Mouse (Mus musculus) frontal cortex, adult 2 months (tissue): Measurements from ENCODE around the gene Uqcrh. TPM values are rescaled to one million over a fixed set of nuclear protein-coding genes. Genes with fewer than 3 reads are reported as not detected.

Source experiments
- DNase-seq, 2 experiments: peaks; one replicate each; pipeline ENCODE4 v3.0.0; 2022; ENCODE audit warnings: low spot score in 1 of 2; ENCODE audit errors: extremely low spot score in 1 of 2
- polyA plus RNA-seq: library from polyadenylated mRNA; depleted of rRNA; stranded (reverse); fragments of >200 nt; gene quantifications from 2 replicates; pipeline ENCODE4 v1.2.3, GENCODE M21; 2012; rRNA removed

Uqcrh gene
- polyA plus RNA-seq, 1 experiment, result 645 TPM

DNA sequence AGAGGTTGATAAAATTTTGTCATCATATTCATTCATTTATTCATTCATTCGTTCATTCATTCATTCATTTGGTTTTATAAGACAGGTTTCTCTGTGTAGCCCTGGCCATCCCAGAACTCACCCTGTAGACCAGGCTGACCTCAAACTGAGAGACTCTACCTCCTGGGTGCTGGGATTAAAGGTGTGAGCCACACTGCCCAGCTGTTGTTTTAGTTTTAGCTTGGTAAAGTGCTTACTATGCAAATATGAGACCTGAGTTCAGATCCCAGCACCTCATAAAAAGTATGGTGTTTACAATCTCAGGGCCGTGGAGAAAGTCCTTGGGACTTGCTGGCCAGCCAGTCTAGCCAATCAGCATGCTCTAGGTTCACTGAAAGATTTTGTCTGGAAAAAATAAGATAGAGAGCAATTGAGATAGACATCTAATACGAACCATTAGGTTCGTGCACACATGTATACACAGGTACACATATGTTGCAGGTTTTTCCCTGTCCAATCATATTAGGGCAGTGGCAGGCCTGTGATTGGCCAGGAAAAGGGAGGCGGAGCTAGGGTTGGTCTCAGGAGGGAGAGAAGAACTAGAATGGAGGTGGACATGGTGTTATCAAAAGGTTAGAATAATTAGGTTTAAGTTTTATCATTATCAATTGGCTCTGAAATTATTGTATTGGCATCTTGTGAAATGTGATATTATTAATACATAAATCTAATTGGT lies 15.7 kb downstream of the Uqcrh start:
- no peak for DNase-seq

DNA sequence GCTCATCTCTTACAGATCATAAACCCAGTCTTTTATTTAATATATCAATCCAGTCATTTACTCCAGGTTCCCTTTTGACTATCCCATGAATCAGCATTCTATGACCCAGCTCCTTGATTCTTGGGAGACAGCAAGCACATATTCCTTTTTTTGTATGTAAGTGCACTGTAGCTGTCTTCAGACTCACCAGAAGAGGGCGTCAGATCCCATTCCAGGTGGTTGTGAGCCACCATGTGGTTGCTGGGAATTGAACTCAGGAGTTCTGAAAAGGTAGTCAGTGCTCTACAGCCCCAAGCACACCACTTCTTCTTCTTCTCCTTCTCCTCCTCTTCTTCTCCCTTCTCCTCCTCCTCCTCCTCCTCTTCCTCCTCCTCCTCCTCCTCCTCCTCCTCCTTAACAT lies 17.3 kb downstream of the Uqcrh start:
- DNase-seq, result no peak

DNA sequence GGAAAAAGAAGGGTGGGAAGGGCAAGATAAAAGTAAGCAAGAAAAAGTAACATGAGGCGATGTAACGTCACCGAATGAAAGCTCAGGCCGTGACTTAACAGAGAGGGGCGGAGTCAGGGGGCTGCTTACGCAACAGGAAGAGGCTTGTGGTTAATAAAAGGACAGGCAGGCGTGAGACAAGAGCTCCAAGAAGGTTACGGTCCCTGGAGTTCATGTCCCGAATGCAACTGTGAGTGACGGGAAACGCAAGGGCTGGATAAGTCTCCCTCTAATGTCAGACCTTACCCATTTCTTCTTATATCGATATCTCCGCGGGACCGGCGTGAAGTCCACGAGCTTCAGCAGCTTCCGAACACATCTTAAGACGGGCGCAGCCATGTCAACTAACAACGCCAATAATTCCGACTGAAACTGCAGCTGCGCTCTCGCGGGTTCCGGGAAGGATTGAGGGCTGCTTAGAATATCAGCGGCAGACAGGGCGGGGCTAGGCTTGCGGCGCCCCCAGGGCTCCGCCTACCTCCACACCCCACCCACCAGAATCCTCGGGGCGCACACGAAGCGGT lies 21.4 kb downstream of the Uqcrh start, which contains the start of gene Nsun4:
TSS of gene Nsun4 (minus strand) at position 478 of the 563 bp plus-strand sequence.
- peak; percentile 83 to 94 for DNase-seq

GRCm38 (mm10) chr4:116052526-116053293 lies 22.2 kb downstream of the Uqcrh start:
- DNase-seq, result peak in 1 of 2 experiments; percentile 37

GRCm38 (mm10) chr4:116049211-116049610 lies 25.7 kb downstream of the Uqcrh start:
- no peak for DNase-seq

DNA sequence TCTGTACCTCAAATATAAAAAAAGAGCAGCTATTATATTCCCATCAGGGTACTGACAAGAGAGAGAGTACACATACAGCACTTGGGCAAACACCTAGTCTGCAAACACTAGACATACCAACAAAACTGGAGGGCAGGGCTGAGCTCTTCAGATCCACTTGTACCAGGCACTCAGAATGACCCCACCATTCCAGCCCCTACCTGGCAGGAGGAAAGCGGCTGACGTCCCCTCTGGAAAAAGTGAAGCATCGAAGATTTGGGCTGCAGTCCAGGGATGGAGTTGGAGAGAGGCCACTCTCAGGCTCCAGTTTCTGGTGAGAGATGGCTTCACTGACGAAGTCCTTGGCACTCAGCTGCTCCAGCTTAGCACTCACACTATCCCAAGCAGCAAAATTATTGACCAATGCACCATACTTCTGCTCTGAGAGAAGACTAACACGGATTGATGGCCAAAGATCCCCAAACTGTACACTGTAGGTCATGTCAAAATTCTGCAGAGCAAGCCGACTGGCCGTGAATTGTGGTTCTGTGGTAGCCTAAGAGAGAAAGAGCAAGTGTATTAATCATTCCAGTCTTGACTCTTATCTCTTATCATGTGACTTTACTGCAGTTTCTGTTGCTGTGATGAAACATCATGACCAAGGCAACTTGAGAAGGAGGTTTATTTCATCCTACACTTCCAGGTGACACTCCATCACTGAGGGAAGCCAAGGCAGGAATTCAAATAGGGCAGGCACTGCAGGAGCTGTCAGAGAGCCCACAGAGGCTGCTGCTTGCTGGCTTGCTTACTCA lies 26.5 kb downstream of the Uqcrh start:
- DNase-seq, result no peak

- no peak for DNase-seq
Observed at GRCm38 (mm10) chr4:116047681-116048080, 27.2 kb downstream of the Uqcrh start.

DNA sequence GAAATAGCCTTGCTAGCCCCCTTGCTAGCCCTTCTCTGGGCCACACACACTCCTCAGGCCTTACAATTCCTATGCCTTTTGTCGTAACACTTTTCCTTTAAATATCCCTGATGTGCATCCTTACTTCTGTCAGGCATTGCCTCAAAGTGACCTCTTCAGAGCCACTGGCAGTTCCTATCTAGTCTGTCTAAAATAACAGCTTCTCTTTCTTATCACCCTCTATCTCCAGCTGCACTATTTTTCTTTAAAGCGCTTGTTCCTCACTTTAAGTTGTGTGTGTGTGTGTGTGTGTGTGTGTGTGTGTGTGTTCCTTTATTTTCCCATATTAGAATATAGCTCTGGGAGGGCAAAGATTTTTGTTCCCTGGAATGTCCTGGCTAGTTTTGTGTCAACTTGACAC lies 28.3 kb downstream of the Uqcrh start:
- no peak for DNase-seq

DNA sequence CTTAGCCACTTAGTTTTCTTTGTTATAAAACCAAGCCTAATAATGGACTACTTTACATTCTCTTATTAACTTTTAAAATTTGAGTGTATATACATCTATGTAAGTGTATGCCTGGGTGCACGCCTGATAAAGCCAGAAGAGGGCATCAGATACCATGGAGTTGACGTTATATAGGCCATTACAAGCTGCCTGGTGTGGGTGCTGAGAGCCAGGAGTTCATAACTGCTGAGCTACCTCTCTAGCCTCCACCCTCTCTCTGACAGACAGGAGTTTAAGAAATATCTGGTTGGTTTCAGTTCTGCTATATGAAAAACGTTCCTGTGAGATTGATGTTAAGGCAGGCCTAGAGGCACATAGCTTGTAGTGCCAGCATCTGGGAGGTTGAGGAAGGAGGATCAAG lies 32.7 kb downstream of the Uqcrh start:
- no peak for DNase-seq

- DNase-seq, result no peak
Observed at GRCm38 (mm10) chr4:116040466-116040865, 34.4 kb downstream of the Uqcrh start.

- DNase-seq, result peak; percentile 69 to 72
Observed at GRCm38 (mm10) chr4:116033374-116033773, 41.5 kb downstream of the Uqcrh start.

DNA sequence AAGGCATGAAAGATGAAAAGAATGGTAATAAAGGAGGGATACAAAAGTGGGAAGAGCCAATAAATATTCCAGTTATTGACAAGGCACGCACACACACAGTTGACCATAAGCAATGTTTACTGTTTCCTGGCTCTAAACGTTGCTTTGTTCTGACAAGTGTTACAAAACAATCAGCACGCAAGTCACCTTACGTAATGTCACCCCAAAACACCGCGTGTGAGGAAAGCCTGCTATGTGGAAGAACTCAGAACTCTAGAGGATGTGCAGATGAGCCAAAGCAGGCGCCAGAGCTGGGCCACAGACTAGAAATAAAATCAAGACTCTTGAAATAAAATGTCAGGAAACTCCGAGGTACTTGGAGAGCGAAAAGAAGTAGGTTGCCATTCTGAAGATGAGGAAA lies 42.0 kb downstream of the Uqcrh start:
- DNase-seq, result no peak

DNA sequence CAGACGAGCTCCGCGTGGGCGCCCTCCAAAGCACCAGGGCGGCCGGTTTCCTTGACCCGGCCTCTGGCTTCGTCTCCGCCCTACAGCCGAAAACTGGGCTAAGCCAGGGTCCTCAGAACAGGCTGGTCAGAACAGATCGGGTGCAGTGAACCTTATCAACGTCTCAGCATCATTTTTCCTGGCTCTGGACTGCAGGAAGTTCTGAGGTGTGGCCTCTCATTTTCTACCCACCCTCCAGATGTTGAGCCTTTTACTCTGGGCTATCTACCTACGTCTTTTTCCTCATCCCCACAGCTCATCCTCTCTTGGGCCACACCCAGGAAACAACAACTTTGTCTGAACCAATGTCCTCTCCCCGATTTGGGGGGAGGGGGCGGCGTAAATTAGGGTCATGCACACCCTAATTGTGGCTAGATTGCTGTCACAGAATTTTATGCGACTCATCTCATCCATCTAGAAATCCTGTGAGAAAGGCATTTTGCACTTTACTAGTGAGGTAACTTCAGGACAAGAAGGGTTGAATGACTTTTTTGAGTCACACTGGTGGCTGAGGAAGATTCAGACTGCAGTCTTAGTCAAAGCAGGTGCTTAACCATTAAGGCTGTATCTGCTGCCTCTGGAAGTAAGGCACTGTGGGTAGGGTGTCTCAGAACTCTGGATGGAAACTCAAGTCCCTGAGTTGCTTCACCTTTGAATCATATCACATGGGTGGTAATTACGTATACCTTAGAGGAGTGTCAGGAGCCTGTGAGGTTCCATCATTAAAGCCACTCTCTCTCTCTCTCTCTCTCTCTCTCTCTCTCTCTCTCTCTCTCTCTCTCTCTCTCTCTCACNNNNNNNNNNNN lies 56.7 kb downstream of the Uqcrh start, which contains the start of gene Faah:
TSS of gene Faah (minus strand) at position 25 of the 845 bp plus-strand sequence.
- no peak for DNase-seq

- peak; percentile 39 to 73 for DNase-seq
Observed at GRCm38 (mm10) chr4:116017300-116017901, 57.5 kb downstream of the Uqcrh start.

Other genes with a start within 250 kb of the Uqcrh start
- gene Mob3c, start 247.0 kb downstream of the Uqcrh start, polyA plus RNA-seq, result 10.9 and 11.5 TPM in 2 replicates
- gene Mknk1, start 235.9 kb downstream of the Uqcrh start, polyA plus RNA-seq, result 60.8 and 70.3 TPM in 2 replicates
- 0.16 and 0.32 TPM in 2 replicates for gene Kncn, start 190.7 kb downstream of the Uqcrh start, polyA plus RNA-seq
- 0.08 and 0.16 TPM in 2 replicates for gene 6430628N08Rik, start 184.4 kb downstream of the Uqcrh start, polyA plus RNA-seq
- 0.06 and 0.12 TPM in 2 replicates for gene Dmbx1, start 135.1 kb downstream of the Uqcrh start, polyA plus RNA-seq
- gene Faah, start 57.1 kb downstream of the Uqcrh start, polyA plus RNA-seq, result 88.1 and 104 TPM in 2 replicates
- 8.3 and 9.7 TPM in 2 replicates for gene Nsun4, start 21.2 kb downstream of the Uqcrh start, polyA plus RNA-seq
- gene Lrrc41, start 198 bp upstream of the Uqcrh start, polyA plus RNA-seq, result 34.7 and 34.8 TPM in 2 replicates
- gene Rad54l, start 48.6 kb upstream of the Uqcrh start, polyA plus RNA-seq, result 0.86 and 0.94 TPM in 2 replicates
- gene Pomgnt1, start 48.8 kb upstream of the Uqcrh start, polyA plus RNA-seq, result 66.6 and 77.5 TPM in 2 replicates
- gene Lurap1, start 76.3 kb upstream of the Uqcrh start, polyA plus RNA-seq, result 11.3 and 12.1 TPM in 2 replicates
- gene Tspan1, start 92.5 kb upstream of the Uqcrh start, polyA plus RNA-seq, result 0.20 and 0.23 TPM in 2 replicates
- gene 1700042G07Rik, start 98.3 kb upstream of the Uqcrh start, polyA plus RNA-seq, result not detected in 2 replicates
- gene Gm49337, start 98.3 kb upstream of the Uqcrh start, polyA plus RNA-seq, result 0.14 TPM in 1 of 2 replicates, not detected in the other
- 40.4 and 44.9 TPM in 2 replicates for gene Pik3r3, start 146.5 kb upstream of the Uqcrh start, polyA plus RNA-seq